Mouse (Mus musculus) forebrain, embryonic 16.5 days (tissue): Measurements from ENCODE around the gene Gatc. TPM values are rescaled to one million over a fixed set of nuclear protein-coding genes. Genes with fewer than 3 reads are reported as not detected.

Source experiments
- ATAC-seq: fragments of 200-750 bp; cut with Nextera tagmentation; 2 replicates; pipeline ENCODE4 v1.8.0; 2017; ENCODE audit warnings: mild to moderate bottlenecking, moderate library complexity
- H3K27ac ChIP-seq: fragments of 300-500 bp; sonication (generic); 2 replicates; pipeline ENCODE4 v1.5.1; 2014; ENCODE audit warnings: low read length, control low read depth
- H3K27me3 ChIP-seq: fragments of 300-500 bp; sonication (generic); replicated peaks from 2 replicates; pipeline ENCODE4 v1.6.1; 2014; ENCODE audit warnings: low read length; ENCODE audit not compliant: control insufficient read depth, insufficient read depth
- H3K36me3 ChIP-seq: fragments of 300-500 bp; sonication (generic); 2 replicates; pipeline ENCODE4 v1.6.1; 2014; ENCODE audit not compliant: control insufficient read depth, insufficient read depth
- H3K4me1 ChIP-seq: fragments of 300-500 bp; sonication (generic); replicated peaks from 2 replicates; pipeline ENCODE4 v1.6.1; 2014; ENCODE audit warnings: low read length; ENCODE audit not compliant: control insufficient read depth, insufficient read depth
- H3K4me2 ChIP-seq: fragments of 300-500 bp; sonication (generic); 2 replicates; pipeline ENCODE4 v1.6.1; 2014; ENCODE audit warnings: mild to moderate bottlenecking, low read length, control low read depth
- H3K4me3 ChIP-seq: fragments of 300-500 bp; sonication (generic); replicated peaks from 2 replicates; pipeline ENCODE4 v1.5.1; 2014; ENCODE audit warnings: mild to moderate bottlenecking, low read length, control low read depth
- H3K9ac ChIP-seq: fragments of 300-500 bp; sonication (generic); replicated peaks from 2 replicates; pipeline ENCODE4 v1.6.1; 2014; ENCODE audit warnings: low read depth, low read length, control low read depth
- H3K9me3 ChIP-seq: fragments of 300-500 bp; sonication (generic); 2 replicates; pipeline ENCODE4 v1.6.1; 2016; ENCODE audit warnings: low read length; ENCODE audit not compliant: control insufficient read depth
- WGBS: fragments of 180-500 bp; shearing (Covaris S2); extraction: QIAGEN DNeasy Blood & Tissue Kit; methylation state at CpG from one replicate; pipeline ENCODE4 v1.1.7; 2014; 5-methylcytosine and 5-hydroxymethylcytosine counted together
- polyA plus RNA-seq: library from polyadenylated mRNA; unstranded; fragments of >200 nt; fragmentation: Nextera tagmentation; extraction: Ambion mirVana; gene quantifications from 2 replicates; pipeline ENCODE4 v1.2.1, GENCODE M21; 2015

The Gatc gene
- polyA plus RNA-seq, 1 experiment from 2014 or later: 40.7 TPM

GRCm38 (mm10) chr5:115362216-115362615 lies 21.2 kb upstream of the Gatc start:
- ATAC-seq: no peak
- no peaks in the 10 kb centered on the region for H3K4me1 ChIP-seq
- H3K4me2 ChIP-seq: no peak overlapping the region
- H3K27ac ChIP-seq: no peak overlapping the region
- H3K4me3 ChIP-seq: no peak overlapping the region
- H3K36me3 ChIP-seq: no peaks in the 10 kb centered on the region
- no peaks in the 10 kb centered on the region for H3K9me3 ChIP-seq
- no peak overlapping the region for H3K9ac ChIP-seq
- WGBS: 36% methylated on average over 7 of the region's 7 CpGs
- no peaks in the 10 kb centered on the region for H3K27me3 ChIP-seq

- no peak overlapping the region for H3K27ac ChIP-seq
- no peaks in the 10 kb centered on the region for H3K9me3 ChIP-seq
- H3K4me3 ChIP-seq: no peak overlapping the region
- H3K9ac ChIP-seq: no peak overlapping the region
- H3K27me3 ChIP-seq: no peaks in the 10 kb centered on the region
- no peak for ATAC-seq
- WGBS: 70% methylated on average over 5 of the region's 5 CpGs
- H3K4me1 ChIP-seq: no peaks in the 10 kb centered on the region
- no peaks in the 10 kb centered on the region for H3K36me3 ChIP-seq
- no peak overlapping the region for H3K4me2 ChIP-seq
Observed at GRCm38 (mm10) chr5:115359851-115360372, 18.9 kb upstream of the Gatc start.

GRCm38 (mm10) chr5:115359438-115359837 lies 18.5 kb upstream of the Gatc start:
- Histone ChIP-seq H3K4me3 (no peak overlapping the region), H3K27ac (no peak overlapping the region), H3K4me2 (no peak overlapping the region), H3K4me1 (no peaks in the 10 kb centered on the region), H3K9me3 (no peaks in the 10 kb centered on the region), H3K36me3 (no peaks in the 10 kb centered on the region), H3K9ac (no peak overlapping the region), H3K27me3 (no peaks in the 10 kb centered on the region)
- 84% methylated on average over 8 of the region's 8 CpGs for WGBS
- ATAC-seq: no peak

- Histone ChIP-seq H3K36me3 (no peaks in the 10 kb centered on the region), H3K4me3 (no peak overlapping the region), H3K9me3 (no peaks in the 10 kb centered on the region), H3K4me1 (no peaks in the 10 kb centered on the region), H3K4me2 (no peak overlapping the region), H3K9ac (no peak overlapping the region), H3K27ac (no peak overlapping the region), H3K27me3 (no peaks in the 10 kb centered on the region)
- 5% methylated on average over 12 of the region's 12 CpGs for WGBS
- ATAC-seq: 0 out of 2 replicates have a peak, but pooled peaks have one; percentile 64
Observed at GRCm38 (mm10) chr5:115358872-115359271, 17.9 kb upstream of the Gatc start.

DNA sequence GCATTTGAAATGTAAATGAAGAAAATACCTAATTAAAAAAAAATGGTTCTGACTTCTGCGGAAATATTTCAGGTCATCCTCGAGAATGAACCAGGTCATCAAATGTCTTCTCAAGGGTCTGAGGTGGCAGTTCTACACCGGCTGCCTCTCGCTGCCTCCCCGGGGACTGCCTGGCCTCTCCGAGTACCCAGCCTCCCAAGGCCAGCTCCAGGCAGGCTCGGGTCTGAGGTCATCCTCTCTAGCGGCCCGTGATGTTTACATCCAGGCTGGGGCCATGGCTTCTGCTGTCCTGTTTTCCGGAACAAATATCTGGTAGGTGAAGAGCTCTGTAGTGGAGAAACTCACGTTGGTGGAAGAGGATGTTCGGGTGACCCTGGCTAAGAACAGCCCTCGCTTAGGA lies 14.1 kb upstream of the Gatc start:
- H3K36me3 ChIP-seq: no peaks in the 10 kb centered on the region
- no peak overlapping the region for H3K4me3 ChIP-seq
- no peak overlapping the region for H3K9ac ChIP-seq
- WGBS: 72% methylated on average over 13 of the region's 13 CpGs
- no peak overlapping the region for H3K4me2 ChIP-seq
- H3K27ac ChIP-seq: no peak overlapping the region
- ATAC-seq: no peak
- no peaks in the 10 kb centered on the region for H3K4me1 ChIP-seq
- no peaks in the 10 kb centered on the region for H3K9me3 ChIP-seq
- no peaks in the 10 kb centered on the region for H3K27me3 ChIP-seq

GRCm38 (mm10) chr5:115351348-115351747 lies 10.4 kb upstream of the Gatc start:
- H3K9me3 ChIP-seq: no peaks in the 10 kb centered on the region
- H3K4me3 ChIP-seq: no peak overlapping the region
- ATAC-seq: no peak
- H3K27me3 ChIP-seq: no peaks in the 10 kb centered on the region
- H3K4me2 ChIP-seq: no peak overlapping the region
- no peaks in the 10 kb centered on the region for H3K36me3 ChIP-seq
- H3K9ac ChIP-seq: no peak overlapping the region
- 81% methylated on average over 5 of the region's 5 CpGs for WGBS
- no peak overlapping the region for H3K27ac ChIP-seq
- H3K4me1 ChIP-seq: peaks cover 19% of the 10 kb centered on the region

GRCm38 (mm10) chr5:115349225-115349555 lies 8.2 kb upstream of the Gatc start:
- Histone ChIP-seq H3K9ac (peak overlapping the region; percentile 75), H3K4me1 (peaks cover 19% of the 10 kb centered on the region), H3K9me3 (no peaks in the 10 kb centered on the region), H3K36me3 (peaks cover 15% of the 10 kb centered on the region), H3K4me2 (peak overlapping the region; percentile 75), H3K4me3 (peak overlapping the region; percentile 91), H3K27me3 (no peaks in the 10 kb centered on the region), H3K27ac (peak overlapping the region; percentile 88)
- peak; percentile 55 for ATAC-seq
- under 1% methylated on average over 18 of the region's 18 CpGs for WGBS

GRCm38 (mm10) chr5:115348546-115349224 lies 7.7 kb upstream of the Gatc start, which contains the start of gene Cox6a1:
Gene Cox6a1 (minus strand): TSS chr5:115348981.
- under 1% methylated on average over 64 of the region's 74 CpGs for WGBS
- Histone ChIP-seq H3K36me3 (peaks cover 20% of the 10 kb centered on the region), H3K9me3 (no peaks in the 10 kb centered on the region), H3K4me3 (peak within 1 kb of the TSS; percentile 91), H3K27me3 (no peaks in the 10 kb centered on the region), H3K4me2 (peak within 1 kb of the TSS; percentile 98), H3K9ac (peak within 1 kb of the TSS; percentile 89), H3K4me1 (peaks cover 19% of the 10 kb centered on the region), H3K27ac (peak within 1 kb of the TSS; percentile 88)
- ATAC-seq: peak; percentile 95

- H3K4me2 ChIP-seq: peak overlapping the region; percentile 98
- no peaks in the 10 kb centered on the region for H3K27me3 ChIP-seq
- peaks cover 26% of the 10 kb centered on the region for H3K36me3 ChIP-seq
- H3K4me1 ChIP-seq: peaks cover 19% of the 10 kb centered on the region
- H3K4me3 ChIP-seq: peak overlapping the region; percentile 91
- H3K9me3 ChIP-seq: no peaks in the 10 kb centered on the region
- ATAC-seq: peak; percentile 41; the same call in 1 of the 2 replicates
- no peak overlapping the region for H3K27ac ChIP-seq
- H3K9ac ChIP-seq: no peak overlapping the region
- WGBS: 1% methylated on average over 5 of the region's 5 CpGs
Observed at GRCm38 (mm10) chr5:115347564-115347963, 6.6 kb upstream of the Gatc start.
